Mouse (Mus musculus): ENCODE results near the gene Mcpt8.
"Not testable (repeated sequence)": the region's sequence is repeated elsewhere in the genome, so short reads cannot be mapped to it uniquely, and the experiment has no call there.

Gene Mcpt8

DNA sequence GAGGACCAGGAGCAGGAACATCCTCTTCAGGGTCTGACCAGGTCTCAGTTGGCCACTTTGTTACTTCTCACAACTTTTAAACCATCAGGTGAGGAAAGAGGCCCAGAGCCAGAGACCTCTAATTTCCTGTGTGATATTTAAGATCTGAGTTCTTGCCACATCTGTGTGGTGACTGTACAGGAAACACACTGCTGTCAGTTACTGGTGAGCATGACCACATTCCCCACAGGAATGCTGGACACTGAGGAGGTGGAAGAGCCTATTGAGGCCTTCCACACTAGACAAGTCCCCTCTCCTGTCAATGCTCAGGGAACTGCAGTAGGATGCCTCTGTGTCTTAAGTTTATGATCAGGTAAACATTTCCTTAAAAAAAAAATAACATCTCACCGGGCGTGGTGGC, at the start of gene Mcpt8:
Mcpt8 (minus strand) TSS at position 107 of the 400 bp plus-strand sequence.
- DNase-seq (ENCODE audit: low spot score) = no peak

DNA sequence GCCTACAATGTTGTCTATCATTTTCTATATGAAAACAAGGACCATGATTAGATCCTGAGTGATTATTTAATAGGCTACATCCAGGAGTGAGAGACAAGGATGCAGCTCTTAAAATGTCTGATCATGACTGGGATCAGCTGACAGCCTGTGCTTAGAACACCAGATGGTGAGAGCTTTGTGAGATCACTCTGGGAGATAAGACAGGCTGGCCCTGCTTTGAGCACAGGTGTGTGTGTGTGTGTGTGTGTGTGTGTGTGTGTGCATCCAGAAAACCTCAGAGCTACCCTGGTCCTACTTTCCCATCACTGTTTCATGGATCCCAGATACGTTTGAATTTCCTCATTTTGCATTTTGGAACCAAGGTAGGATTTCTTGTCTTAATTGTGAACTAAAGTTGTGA, 48.6 kb upstream of the Mcpt8 start:
- not testable (repeated sequence) for DNase-seq (ENCODE audit: low spot score)

GRCm38 (mm10) chr14:56132508-56132907, 47.4 kb upstream of the Mcpt8 start, which contains the start of gene Gzmd:
Gzmd (minus strand) TSS chr14:56132608.
- DNase-seq (ENCODE audit: low spot score) = not testable (repeated sequence)

DNA sequence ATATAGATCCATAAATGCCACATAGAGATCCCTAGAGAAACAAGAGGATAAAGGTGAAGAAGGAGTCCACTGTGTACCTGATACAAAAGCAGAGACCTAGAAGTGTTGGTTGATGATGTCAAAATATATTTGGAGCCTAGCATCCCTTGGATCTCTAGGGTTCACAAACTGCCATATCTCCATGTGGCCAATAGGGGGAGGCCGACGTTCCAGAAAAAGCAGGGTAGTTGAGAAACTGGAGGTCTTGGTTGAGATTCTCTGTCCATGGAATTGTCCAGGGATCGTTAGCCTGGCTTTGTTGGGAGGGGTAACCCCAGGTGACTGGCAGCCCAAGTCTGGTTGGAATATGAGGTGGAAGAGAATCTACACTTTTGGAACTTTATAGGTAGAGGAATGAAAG, 43.3 kb upstream of the Mcpt8 start:
- DNase-seq (ENCODE audit: low spot score) = no peak

GRCm38 (mm10) chr14:56123516-56123915, 38.4 kb upstream of the Mcpt8 start:
- no peak for DNase-seq (ENCODE audit: low spot score)

GRCm38 (mm10) chr14:56120525-56120924, 35.5 kb upstream of the Mcpt8 start, which contains the start of gene Gzme:
Gzme (minus strand) TSS chr14:56120625.
- DNase-seq (ENCODE audit: low spot score) = no peak

- DNase-seq (ENCODE audit: low spot score) = not testable (repeated sequence)
Measured at GRCm38 (mm10) chr14:56115531-56116310, 30.6 kb upstream of the Mcpt8 start.

- DNase-seq (ENCODE audit: low spot score) = no peak
Measured at GRCm38 (mm10) chr14:56105447-56106180, 20.5 kb upstream of the Mcpt8 start.

GRCm38 (mm10) chr14:56105016-56105415, 19.9 kb upstream of the Mcpt8 start:
- no peak for DNase-seq (ENCODE audit: low spot score)

DNA sequence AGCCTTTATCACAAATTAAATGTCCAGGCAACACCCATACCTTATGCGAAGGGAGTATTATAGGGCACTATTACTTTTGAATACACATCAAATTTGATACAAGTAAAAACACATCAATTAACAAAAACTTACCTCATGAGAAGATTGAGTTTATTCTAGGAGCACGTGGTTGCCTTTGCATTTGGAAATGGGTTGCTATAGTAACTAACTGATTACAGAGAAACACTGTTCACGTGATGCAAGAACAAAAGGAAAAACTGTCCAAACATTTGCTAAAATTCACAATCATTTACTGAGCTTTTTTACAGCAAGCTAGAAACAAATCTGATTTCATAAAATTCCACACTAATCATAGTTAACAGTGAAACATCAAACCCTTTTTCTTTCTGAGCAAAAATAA, 18.4 kb upstream of the Mcpt8 start:
- no peak for DNase-seq (ENCODE audit: low spot score)

DNA sequence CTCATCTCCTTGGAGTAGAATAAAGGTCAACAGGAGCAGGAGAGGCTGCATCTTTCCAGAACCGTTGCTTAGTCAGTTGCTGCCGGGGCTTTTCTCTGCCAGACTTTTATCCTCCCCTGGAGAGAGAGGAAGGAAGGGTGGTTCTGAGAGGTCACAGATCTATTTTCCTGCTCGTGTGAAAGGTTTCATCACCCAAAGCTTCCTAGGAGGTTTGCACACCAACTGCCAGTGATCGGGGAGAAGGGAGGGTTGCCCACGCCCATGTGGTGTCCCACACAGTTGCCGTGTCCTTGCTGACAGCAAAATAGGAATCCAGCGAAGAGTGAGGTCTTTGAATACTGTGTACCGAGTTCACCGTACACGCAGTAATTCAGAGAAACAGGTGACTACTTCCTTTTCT, 17.3 kb upstream of the Mcpt8 start, which contains the start of gene Ctsg:
Ctsg (minus strand) TSS at position 189 of the 400 bp plus-strand sequence.
- no peak for DNase-seq (ENCODE audit: low spot score)

DNA sequence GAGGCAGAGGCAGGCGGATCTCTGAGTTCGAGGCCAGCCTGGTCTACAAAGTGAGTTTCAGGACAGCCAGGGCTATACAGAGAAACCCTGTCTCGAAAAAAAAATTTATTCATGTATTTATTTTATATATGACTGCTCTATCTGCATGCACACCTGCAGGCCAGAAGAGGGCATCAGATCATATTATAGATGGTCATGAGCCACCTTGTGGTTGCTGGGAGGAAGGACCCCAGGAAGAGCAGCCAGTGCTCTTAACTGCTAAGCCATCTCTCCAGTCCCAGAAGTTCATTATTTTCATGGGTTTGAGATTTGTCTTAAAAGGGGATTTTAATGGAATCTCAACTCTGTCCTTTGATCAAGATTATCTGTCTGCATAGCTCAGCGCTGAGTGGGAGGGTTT, 13.9 kb upstream of the Mcpt8 start:
- peak; percentile 15 for DNase-seq (ENCODE audit: low spot score)

DNA sequence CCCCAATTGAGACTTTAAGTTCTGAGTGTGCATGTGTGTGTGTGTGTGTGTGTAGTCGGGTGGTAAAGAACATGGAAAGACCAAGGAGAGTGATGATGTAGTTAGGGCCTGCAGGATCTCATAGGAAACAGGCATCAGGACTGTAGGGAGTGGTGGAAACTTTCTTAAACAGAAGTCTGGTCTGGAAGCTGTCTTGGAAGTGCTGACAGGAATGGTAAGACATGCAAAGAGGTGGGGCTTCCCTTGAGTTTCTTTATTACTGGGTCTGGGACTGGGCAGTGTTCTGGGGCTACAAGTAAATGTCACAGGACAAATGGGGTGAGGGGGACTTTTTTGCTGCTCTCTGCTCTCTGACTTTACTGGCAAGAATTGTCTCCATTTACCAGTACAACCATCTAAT, 12.5 kb upstream of the Mcpt8 start:
- no peak for DNase-seq (ENCODE audit: low spot score)

GRCm38 (mm10) chr14:56093353-56093752, 8.3 kb upstream of the Mcpt8 start:
- no peak for DNase-seq (ENCODE audit: low spot score)

DNA sequence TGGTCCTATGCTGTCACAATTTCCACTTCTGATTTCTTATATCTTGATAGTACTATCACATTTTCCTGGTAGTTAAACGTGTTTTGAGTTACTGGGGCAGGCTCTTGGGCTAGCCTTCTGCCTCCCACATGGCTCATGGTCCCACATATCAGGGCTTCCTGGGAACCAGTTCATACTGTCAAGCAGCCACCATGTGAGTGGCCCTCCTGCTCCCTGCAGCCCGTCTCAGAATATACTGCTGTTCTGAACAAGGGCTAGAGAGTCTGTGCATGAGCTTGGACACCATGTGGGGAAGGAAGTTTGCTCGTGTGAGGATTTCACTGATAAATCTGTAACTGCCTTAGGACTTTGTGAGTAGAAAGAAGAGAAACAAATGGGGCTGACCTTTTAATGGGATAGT, 1.6 kb upstream of the Mcpt8 start:
- DNase-seq (ENCODE audit: low spot score) = no peak

GRCm38 (mm10) chr14:56082016-56082415, 3.1 kb downstream of the Mcpt8 start:
- no peak for DNase-seq (ENCODE audit: low spot score)

- DNase-seq (ENCODE audit: low spot score) = not testable (repeated sequence)
Measured at GRCm38 (mm10) chr14:56062213-56062612, 22.9 kb downstream of the Mcpt8 start, which contains the start of gene Mcpt4. Mcpt4 (minus strand) TSS chr14:56062313.

DNA sequence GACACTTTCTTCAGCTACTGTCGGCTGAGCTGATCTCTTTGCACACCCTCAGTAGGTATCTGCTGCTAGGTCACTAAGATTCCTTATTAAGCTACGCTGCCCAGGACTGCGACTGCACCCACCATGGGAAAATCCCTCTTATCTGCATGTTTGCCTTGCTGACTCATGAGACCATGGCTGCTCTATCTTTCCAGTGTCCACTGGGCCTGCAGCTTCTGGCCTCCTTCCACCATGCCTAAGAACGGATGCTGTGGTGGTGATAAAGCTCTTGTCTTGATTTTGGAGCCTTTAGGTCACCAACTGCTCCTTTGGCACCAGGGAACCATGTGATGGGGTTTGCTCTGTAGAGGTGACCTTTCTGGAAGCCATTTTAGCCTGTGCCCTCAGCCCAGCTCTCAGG, 27.4 kb downstream of the Mcpt8 start:
- DNase-seq (ENCODE audit: low spot score) = no peak

DNA sequence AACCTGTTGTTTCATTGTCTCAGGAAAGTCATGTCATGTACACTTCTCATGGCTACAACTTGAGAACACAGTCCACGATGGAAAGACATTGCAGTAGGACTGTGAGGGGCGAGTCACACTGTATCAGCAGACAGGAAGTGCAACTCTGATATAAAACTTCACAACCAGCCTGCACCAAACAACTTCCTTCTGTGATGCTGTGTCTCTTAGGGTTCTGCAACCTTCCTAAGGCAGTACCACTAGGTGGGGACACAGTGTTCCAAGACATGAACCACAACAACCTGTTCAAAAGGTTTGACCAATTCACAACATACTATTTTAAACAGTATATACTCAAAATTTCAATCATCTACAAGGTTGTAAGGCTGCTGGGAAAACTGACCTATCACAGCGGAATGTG, 29.7 kb downstream of the Mcpt8 start:
- DNase-seq (ENCODE audit: low spot score) = no peak

DNA sequence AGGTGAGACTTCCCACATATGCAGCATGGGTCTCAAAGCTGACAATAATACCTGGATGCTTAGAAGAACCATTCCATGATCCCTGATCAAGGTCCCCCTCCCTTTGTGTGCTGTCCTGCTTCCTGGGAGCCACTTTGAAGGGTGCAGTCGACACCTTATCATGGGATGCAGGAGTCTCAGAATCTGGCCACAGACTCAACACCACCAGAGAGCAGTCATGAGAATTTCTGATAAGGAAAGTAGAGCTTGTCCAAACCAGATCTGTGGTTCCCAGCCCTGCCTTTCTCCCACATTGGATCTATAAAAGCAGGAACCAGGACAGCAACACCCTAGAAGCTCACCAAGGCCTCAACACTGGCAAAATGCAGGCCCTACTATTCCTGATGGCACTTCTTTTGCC, 43.3 kb downstream of the Mcpt8 start, which contains the start of gene Mcpt2:
Mcpt2 (plus strand) TSS at position 250 of the 400 bp plus-strand sequence.
- not testable (repeated sequence) for DNase-seq (ENCODE audit: low spot score)

GRCm38 (mm10) chr14:56034433-56034832, 50.6 kb downstream of the Mcpt8 start:
- DNase-seq (ENCODE audit: low spot score) = peak; percentile 47
